ENCODE assay signal across 8 mouse cellular contexts in genomic region chr6:142387755-142388271, GRCm38 (mm10). TPM values are rescaled to one million over a fixed set of nuclear protein-coding genes. Genes with fewer than 3 reads are reported as not detected.
A peak's percentile ranks its signal among the peaks of the same experiment; 100 is the strongest.
DNase-seq lines count a peak whose midpoint lies in the region; ATAC-seq lines count a peak whose summit lies in the region.

No protein-coding gene starts in this region.

- H3K9ac ChIP-seq in kidney, embryonic 14.5 days (ENCODE audit: low read depth, low read length), result peak overlapping the region; percentile 84
- H3K9ac ChIP-seq in hindbrain, embryonic 12.5 days, result peak overlapping the region; percentile 86
- H3K9ac ChIP-seq in midbrain, embryonic 15.5 days, result peak overlapping the region; percentile 84

- DNase-seq in kidney, postnatal 25 days, result no peak
- DNase-seq in adipocyte (ENCODE audit: low spot score), result peak; percentile 46
- no peak for DNase-seq in left cerebral cortex, adult 18-20 months (ENCODE audit: low spot score in 2 of 2)
- DNase-seq in B cell, adult 2 months, result no peak
- DNase-seq in cerebellum, adult 8-10 months, result no peak

- peaks cover 16% of the 10 kb centered on the region for H3K4me1 ChIP-seq in kidney, embryonic 14.5 days (ENCODE audit: control insufficient read depth, insufficient read depth, low read length)
- peaks cover 14% of the 10 kb centered on the region for H3K4me1 ChIP-seq in hindbrain, embryonic 12.5 days
- H3K4me1 ChIP-seq in midbrain, embryonic 15.5 days, result peaks cover 24% of the 10 kb centered on the region

- H3K36me3 ChIP-seq in kidney, embryonic 14.5 days (ENCODE audit: control insufficient read depth, insufficient read depth, low read length), result peaks cover 2% of the 10 kb centered on the region; the same call in 1 of the 2 replicates
- no peaks in the 10 kb centered on the region for H3K36me3 ChIP-seq in hindbrain, embryonic 12.5 days
- H3K36me3 ChIP-seq in midbrain, embryonic 15.5 days (replicated peaks), result no peaks in the 10 kb centered on the region

- no peaks in the 10 kb centered on the region for H3K27me3 ChIP-seq in kidney, embryonic 14.5 days (ENCODE audit: control insufficient read depth, insufficient read depth, low read length)
- H3K27me3 ChIP-seq in hindbrain, embryonic 12.5 days, result no peaks in the 10 kb centered on the region
- no peaks in the 10 kb centered on the region for H3K27me3 ChIP-seq in midbrain, embryonic 15.5 days (replicated peaks)

- H3K4me3 ChIP-seq in kidney, embryonic 14.5 days (ENCODE audit: low read length), result peak overlapping the region; percentile 71
- peak overlapping the region; percentile 98 for H3K4me3 ChIP-seq in hindbrain, embryonic 12.5 days
- peak overlapping the region; percentile 95 for H3K4me3 ChIP-seq in midbrain, embryonic 15.5 days

- peak overlapping the region; percentile 38 for H3K4me2 ChIP-seq in kidney, embryonic 14.5 days (replicated peaks; ENCODE audit: low read depth, low read length)
- H3K4me2 ChIP-seq in hindbrain, embryonic 12.5 days (replicated peaks), result peak overlapping the region; percentile 71
- H3K4me2 ChIP-seq in midbrain, embryonic 15.5 days, result peak overlapping the region; percentile 61

- H3K9me3 ChIP-seq in kidney, embryonic 14.5 days (ENCODE audit: control insufficient read depth, low read length), result no peaks in the 10 kb centered on the region
- H3K9me3 ChIP-seq in hindbrain, embryonic 12.5 days (replicated peaks), result no peaks in the 10 kb centered on the region
- no peaks in the 10 kb centered on the region for H3K9me3 ChIP-seq in midbrain, embryonic 15.5 days

- no peak for ATAC-seq in kidney, embryonic 14.5 days (ENCODE audit: low FRiP score, low TSS enrichment)
- ATAC-seq in hindbrain, embryonic 12.5 days (ENCODE audit: low FRiP score), result no peak
- ATAC-seq in midbrain, embryonic 15.5 days (replicated peaks), result no peak

- WGBS in kidney, embryonic 14.5 days, result 20% methylated on average over 8 of the region's 8 CpGs
- 23% methylated on average over 8 of the region's 8 CpGs for WGBS in hindbrain, embryonic 12.5 days
- WGBS in midbrain, embryonic 15.5 days, result 22% methylated on average over 8 of the region's 8 CpGs

- H3K27ac ChIP-seq in kidney, embryonic 14.5 days (ENCODE audit: low read depth, low read length), result no peak overlapping the region
- no peak overlapping the region for H3K27ac ChIP-seq in hindbrain, embryonic 12.5 days
- no peak overlapping the region for H3K27ac ChIP-seq in midbrain, embryonic 15.5 days

RNA-seq across cellular contexts. Expression of gene Golt1b, which starts 0.8 kb away (rescaled TPM):
- 110 and 122 TPM in 2 replicates for polyA plus RNA-seq in kidney, embryonic 14.5 days (2014; fragmentation: Nextera tagmentation; extraction: Ambion mirVana)
- polyA plus RNA-seq in hindbrain, embryonic 12.5 days (2016; fragmentation: Nextera tagmentation; extraction: Ambion mirVana), result 95.7 and 108 TPM in 2 replicates
- 77.2 and 83.9 TPM in 2 replicates for polyA plus RNA-seq in midbrain, embryonic 15.5 days (2015; fragmentation: Nextera tagmentation; extraction: Ambion mirVana)
- 10 to 100 TPM; 35.7 to 36.1 TPM for total RNA-seq in left cerebral cortex, adult 18-20 months (2021)

RNA-seq across cellular contexts. Expression of gene Recql, which starts 0.9 kb away (rescaled TPM):
- polyA plus RNA-seq in kidney, embryonic 14.5 days (2014; fragmentation: Nextera tagmentation; extraction: Ambion mirVana), result 18.3 and 30.8 TPM in 2 replicates
- 32.3 and 40.7 TPM in 2 replicates for polyA plus RNA-seq in hindbrain, embryonic 12.5 days (2016; fragmentation: Nextera tagmentation; extraction: Ambion mirVana)
- 23.7 and 26.3 TPM in 2 replicates for polyA plus RNA-seq in midbrain, embryonic 15.5 days (2015; fragmentation: Nextera tagmentation; extraction: Ambion mirVana)
- 10 to 100 TPM; 22.1 to 23.1 TPM for total RNA-seq in left cerebral cortex, adult 18-20 months (2021)

RNA-seq across cellular contexts. Expression of gene Spx, which starts 25.4 kb away (rescaled TPM):
- polyA plus RNA-seq in kidney, embryonic 14.5 days (2014; fragmentation: Nextera tagmentation; extraction: Ambion mirVana), result 0.43 and 0.95 TPM in 2 replicates
- polyA plus RNA-seq in hindbrain, embryonic 12.5 days (2016; fragmentation: Nextera tagmentation; extraction: Ambion mirVana), result 2.9 and 6.9 TPM in 2 replicates
- polyA plus RNA-seq in midbrain, embryonic 15.5 days (2015; fragmentation: Nextera tagmentation; extraction: Ambion mirVana), result 6.8 and 8.3 TPM in 2 replicates
- total RNA-seq in left cerebral cortex, adult 18-20 months (2021), result 1 to 10 TPM; 1.6 to 2.0 TPM

RNA-seq across cellular contexts. Expression of gene Pyroxd1, which starts 42.4 kb away (rescaled TPM):
- 17.3 and 19.6 TPM in 2 replicates for polyA plus RNA-seq in kidney, embryonic 14.5 days (2014; fragmentation: Nextera tagmentation; extraction: Ambion mirVana)
- 23.6 and 26.0 TPM in 2 replicates for polyA plus RNA-seq in hindbrain, embryonic 12.5 days (2016; fragmentation: Nextera tagmentation; extraction: Ambion mirVana)
- 21.6 and 23.7 TPM in 2 replicates for polyA plus RNA-seq in midbrain, embryonic 15.5 days (2015; fragmentation: Nextera tagmentation; extraction: Ambion mirVana)
- 10 to 100 TPM; 16.1 to 17.6 TPM for total RNA-seq in left cerebral cortex, adult 18-20 months (2021)
